Mouse (Mus musculus): ENCODE results near the gene St3gal3. TPM values are rescaled to one million over a fixed set of nuclear protein-coding genes. Genes with fewer than 3 reads are reported as not detected.

St3gal3 gene
- polyA plus RNA-seq, 1 experiment from 2014 or later, result 8.5 TPM

GRCm38 (mm10) chr4:118079195-118079594, 55.5 kb downstream of the St3gal3 start:
- 88% methylated on average over 8 of the region's 8 CpGs for WGBS
- no peaks in the 10 kb centered on the region for H3K27me3 ChIP-seq
- H3K4me3 ChIP-seq (replicated peaks), result no peak overlapping the region
- no peak overlapping the region for H3K9ac ChIP-seq
- no peak for ATAC-seq (ENCODE audit: low FRiP score)
- peaks cover 3% of the 10 kb centered on the region for H3K4me1 ChIP-seq
- H3K4me2 ChIP-seq, result no peak overlapping the region
- peaks cover under 1% of the 10 kb centered on the region; the same call in 1 of the 2 replicates for H3K9me3 ChIP-seq
- no peak overlapping the region for H3K27ac ChIP-seq
- 0 out of 2 replicates have a peak, but pooled peaks cover 1% of the 10 kb centered on the region for H3K36me3 ChIP-seq (replicated peaks)

- Histone ChIP-seq H3K9ac (no peak overlapping the region), H3K4me1 (peaks cover 3% of the 10 kb centered on the region), H3K4me3 (replicated peaks) (no peak overlapping the region), H3K36me3 (replicated peaks) (0 out of 2 replicates have a peak, but pooled peaks cover 3% of the 10 kb centered on the region), H3K27me3 (no peaks in the 10 kb centered on the region), H3K9me3 (peaks cover 5% of the 10 kb centered on the region; the same call in 1 of the 2 replicates), H3K27ac (no peak overlapping the region), H3K4me2 (no peak overlapping the region)
- no peak for ATAC-seq (ENCODE audit: low FRiP score)
- 90% methylated on average over 9 of the region's 9 CpGs for WGBS
These were observed 56.1 kb downstream of the St3gal3 start for GRCm38 (mm10) chr4:118078576-118078975.

GRCm38 (mm10) chr4:118077293-118077752, 57.4 kb downstream of the St3gal3 start:
- H3K36me3 ChIP-seq (replicated peaks), result 0 out of 2 replicates have a peak, but pooled peaks cover 3% of the 10 kb centered on the region
- no peak overlapping the region for H3K9ac ChIP-seq
- 74% methylated on average over 12 of the region's 12 CpGs for WGBS
- no peak overlapping the region for H3K27ac ChIP-seq
- H3K4me1 ChIP-seq, result no peaks in the 10 kb centered on the region
- no peak overlapping the region for H3K4me3 ChIP-seq (replicated peaks)
- no peaks in the 10 kb centered on the region for H3K27me3 ChIP-seq
- ATAC-seq (ENCODE audit: low FRiP score), result no peak
- no peak overlapping the region for H3K4me2 ChIP-seq
- peaks cover 5% of the 10 kb centered on the region; the same call in 1 of the 2 replicates for H3K9me3 ChIP-seq

- H3K9ac ChIP-seq, result no peak overlapping the region
- H3K27ac ChIP-seq, result no peak overlapping the region
- H3K9me3 ChIP-seq, result peaks cover 5% of the 10 kb centered on the region; the same call in 1 of the 2 replicates
- H3K36me3 ChIP-seq (replicated peaks), result 0 out of 2 replicates have a peak, but pooled peaks cover 3% of the 10 kb centered on the region
- H3K4me3 ChIP-seq (replicated peaks), result no peak overlapping the region
- ATAC-seq (ENCODE audit: low FRiP score), result no peak
- 100% methylated on average over 1 of the region's 1 CpGs for WGBS
- H3K4me2 ChIP-seq, result no peak overlapping the region
- H3K4me1 ChIP-seq, result peaks cover 4% of the 10 kb centered on the region
- no peaks in the 10 kb centered on the region for H3K27me3 ChIP-seq
These were observed 58.1 kb downstream of the St3gal3 start for GRCm38 (mm10) chr4:118076648-118077047.

- Histone ChIP-seq H3K27me3 (no peaks in the 10 kb centered on the region), H3K27ac (no peak overlapping the region), H3K9me3 (peaks cover 5% of the 10 kb centered on the region; the same call in 1 of the 2 replicates), H3K36me3 (replicated peaks) (0 out of 2 replicates have a peak, but pooled peaks cover 3% of the 10 kb centered on the region), H3K4me2 (no peak overlapping the region), H3K4me3 (replicated peaks) (no peak overlapping the region), H3K9ac (no peak overlapping the region), H3K4me1 (peaks cover 7% of the 10 kb centered on the region)
- WGBS, result 83% methylated on average over 9 of the region's 9 CpGs
- no peak for ATAC-seq (ENCODE audit: low FRiP score)
These were observed 59.4 kb downstream of the St3gal3 start for GRCm38 (mm10) chr4:118075343-118075742.

GRCm38 (mm10) chr4:118074236-118074635, 60.5 kb downstream of the St3gal3 start:
- H3K4me2 ChIP-seq, result no peak overlapping the region
- 0 out of 2 replicates have a peak, but pooled peaks cover 3% of the 10 kb centered on the region for H3K36me3 ChIP-seq (replicated peaks)
- 91% methylated on average over 4 of the region's 4 CpGs for WGBS
- no peak for ATAC-seq (ENCODE audit: low FRiP score)
- no peak overlapping the region for H3K9ac ChIP-seq
- peaks cover 7% of the 10 kb centered on the region for H3K4me1 ChIP-seq
- H3K4me3 ChIP-seq (replicated peaks), result no peak overlapping the region
- H3K27ac ChIP-seq, result no peak overlapping the region
- no peaks in the 10 kb centered on the region for H3K27me3 ChIP-seq
- peaks cover 5% of the 10 kb centered on the region; the same call in 1 of the 2 replicates for H3K9me3 ChIP-seq

- H3K4me2 ChIP-seq, result no peak overlapping the region
- no peak overlapping the region for H3K9ac ChIP-seq
- 86% methylated on average over 6 of the region's 6 CpGs for WGBS
- ATAC-seq (ENCODE audit: low FRiP score), result no peak
- peaks cover 7% of the 10 kb centered on the region for H3K4me1 ChIP-seq
- peaks cover 5% of the 10 kb centered on the region; the same call in 1 of the 2 replicates for H3K9me3 ChIP-seq
- no peak overlapping the region for H3K27ac ChIP-seq
- 0 out of 2 replicates have a peak, but pooled peaks cover 3% of the 10 kb centered on the region for H3K36me3 ChIP-seq (replicated peaks)
- no peak overlapping the region for H3K4me3 ChIP-seq (replicated peaks)
- no peaks in the 10 kb centered on the region for H3K27me3 ChIP-seq
These were observed 61.6 kb downstream of the St3gal3 start for GRCm38 (mm10) chr4:118073128-118073527.

- no peak overlapping the region for H3K4me3 ChIP-seq (replicated peaks)
- H3K27ac ChIP-seq, result no peak overlapping the region
- no peaks in the 10 kb centered on the region for H3K27me3 ChIP-seq
- 81% methylated on average over 7 of the region's 7 CpGs for WGBS
- no peak overlapping the region for H3K9ac ChIP-seq
- no peak overlapping the region for H3K4me2 ChIP-seq
- peaks cover 7% of the 10 kb centered on the region for H3K4me1 ChIP-seq
- 0 out of 2 replicates have a peak, but pooled peaks cover 3% of the 10 kb centered on the region for H3K36me3 ChIP-seq (replicated peaks)
- no peak for ATAC-seq (ENCODE audit: low FRiP score)
- H3K9me3 ChIP-seq, result peaks cover 5% of the 10 kb centered on the region; the same call in 1 of the 2 replicates
These were observed 62.8 kb downstream of the St3gal3 start for GRCm38 (mm10) chr4:118071891-118072290.

GRCm38 (mm10) chr4:118070255-118071234, 64.2 kb downstream of the St3gal3 start:
- no peak overlapping the region for H3K4me3 ChIP-seq (replicated peaks)
- WGBS, result 89% methylated on average over 9 of the region's 9 CpGs
- no peaks in the 10 kb centered on the region for H3K27me3 ChIP-seq
- no peak overlapping the region; the same call in 1 of the 2 replicates for H3K27ac ChIP-seq
- no peak overlapping the region for H3K4me2 ChIP-seq
- no peak for ATAC-seq (ENCODE audit: low FRiP score)
- no peak overlapping the region for H3K9ac ChIP-seq
- H3K36me3 ChIP-seq (replicated peaks), result 0 out of 2 replicates have a peak, but pooled peaks cover 3% of the 10 kb centered on the region
- peaks cover 5% of the 10 kb centered on the region; the same call in 1 of the 2 replicates for H3K9me3 ChIP-seq
- H3K4me1 ChIP-seq, result peaks cover 7% of the 10 kb centered on the region

- WGBS, result 58% methylated on average over 9 of the region's 9 CpGs
- no peak for ATAC-seq (ENCODE audit: low FRiP score)
- Histone ChIP-seq H3K9me3 (no peaks in the 10 kb centered on the region), H3K27ac (no peak overlapping the region), H3K9ac (no peak overlapping the region), H3K4me3 (replicated peaks) (no peak overlapping the region), H3K27me3 (no peaks in the 10 kb centered on the region), H3K4me2 (no peak overlapping the region), H3K4me1 (peaks cover 9% of the 10 kb centered on the region), H3K36me3 (replicated peaks) (no peaks in the 10 kb centered on the region)
These were observed 72.8 kb downstream of the St3gal3 start for GRCm38 (mm10) chr4:118061809-118062463.

GRCm38 (mm10) chr4:118060915-118061530, 73.7 kb downstream of the St3gal3 start:
- no peaks in the 10 kb centered on the region for H3K9me3 ChIP-seq

More at GRCm38 (mm10) chr4:118060915-118061530, 73.7 kb downstream of the St3gal3 start:
- H3K36me3 ChIP-seq (replicated peaks), result no peaks in the 10 kb centered on the region
- no peak overlapping the region for H3K4me3 ChIP-seq (replicated peaks)
- H3K4me2 ChIP-seq, result no peak overlapping the region
- WGBS, result 95% methylated on average over 13 of the region's 13 CpGs
- no peak overlapping the region for H3K9ac ChIP-seq
- H3K4me1 ChIP-seq, result peaks cover 9% of the 10 kb centered on the region
- no peak overlapping the region for H3K27ac ChIP-seq
- ATAC-seq (ENCODE audit: low FRiP score), result no peak
- no peaks in the 10 kb centered on the region for H3K27me3 ChIP-seq
